Mouse (Mus musculus) adrenal gland, postnatal 4 days (tissue): Measurements from ENCODE around the gene Ldlrad1. TPM values are rescaled to one million over a fixed set of nuclear protein-coding genes. Genes with fewer than 3 reads are reported as not detected.
A peak's percentile ranks its signal among the peaks of the same experiment; 100 is the strongest.

ENCODE experiments used
- DNase-seq, 2 experiments: peaks; one replicate each; pipeline ENCODE4 v3.0.0; 2021 to 2022; ENCODE audit warnings: low spot score in 2 of 2, mixed read lengths in 2 of 2
- long read RNA-seq, 2 experiments: library from polyadenylated mRNA; stranded (forward); transcript quantifications; one replicate each; pipeline ENCODE4 v2.0.0; 2021
- total RNA-seq, 2 experiments: library from RNA; stranded (reverse); gene quantifications; 2 replicates each; pipeline ENCODE4 v1.2.3; 2021

Ldlrad1 gene
- total RNA-seq, result not detected
- long read RNA-seq, experiment 1, result 0 reads
- long read RNA-seq, experiment 2, result 0 reads

GRCm38 (mm10) chr4:107208880-107209279 is at the start of gene Ldlrad1:
TSS of gene Ldlrad1 (plus strand) at chr4:107209180.
- no peak for DNase-seq

- no peak for DNase-seq
Measured at GRCm38 (mm10) chr4:107160181-107160580, 48.8 kb upstream of the Ldlrad1 start.

- no peak for DNase-seq
Measured at GRCm38 (mm10) chr4:107163341-107163740, 45.6 kb upstream of the Ldlrad1 start.

DNA sequence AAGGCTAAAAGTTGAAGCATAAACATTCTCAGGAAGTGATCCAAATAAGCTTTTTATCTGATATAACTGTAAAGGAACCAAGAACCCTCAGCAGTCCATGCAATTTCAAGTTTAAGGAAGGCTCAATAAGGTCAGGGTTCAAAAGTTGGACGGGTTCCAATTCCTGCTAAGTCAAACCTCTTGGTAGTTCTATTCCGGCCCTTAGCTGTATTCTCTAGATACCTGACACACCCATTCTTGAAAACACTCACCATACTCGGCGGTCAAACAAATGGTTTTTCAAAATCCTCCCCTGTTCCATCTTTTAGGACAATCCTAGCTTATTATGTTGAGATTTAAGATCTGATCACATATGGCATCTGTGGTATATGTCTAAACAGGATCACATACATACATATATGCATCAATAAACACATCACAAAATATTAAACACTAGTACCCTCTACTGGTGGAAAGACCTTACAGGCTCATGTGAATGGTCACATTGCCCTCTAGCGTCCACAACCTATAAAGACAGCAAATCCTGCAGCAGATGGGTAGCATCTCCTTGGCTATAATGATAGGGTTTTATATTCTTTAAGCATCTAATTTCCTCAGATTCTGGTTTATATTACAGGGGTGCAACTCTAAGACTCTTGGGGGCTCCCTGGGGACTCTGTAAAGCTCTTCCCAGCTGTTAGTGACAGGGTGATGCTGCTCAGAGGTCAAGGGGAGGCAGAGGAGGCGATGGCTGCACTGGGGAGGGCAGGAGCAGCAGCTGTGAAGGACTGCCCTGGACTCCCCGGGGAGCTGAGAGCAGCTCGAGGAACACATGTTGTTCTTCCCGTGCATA is 45.0 kb upstream of the Ldlrad1 start:
- DNase-seq, result peak in 1 of 2 experiments; percentile 30

DNA sequence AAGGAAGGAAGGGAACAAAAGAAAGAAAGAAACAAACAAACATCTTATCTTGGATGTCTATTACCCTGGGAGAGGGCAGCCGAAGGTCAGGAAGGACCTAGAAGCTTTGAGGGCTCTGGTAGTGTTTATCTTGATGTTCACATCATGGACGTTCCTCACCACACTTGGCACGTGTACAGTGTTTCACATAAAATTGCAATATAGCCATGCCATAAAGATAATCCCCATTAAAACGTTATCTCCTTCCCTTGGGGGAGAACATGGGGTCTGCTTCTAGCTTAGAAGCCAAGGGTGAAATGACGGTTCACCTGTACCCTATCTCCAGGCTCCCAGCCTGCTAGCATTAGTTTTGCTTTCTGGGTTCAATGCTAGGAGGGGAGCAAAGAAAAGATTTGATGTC is 42.3 kb upstream of the Ldlrad1 start:
- no peak for DNase-seq

- no peak for DNase-seq
Measured at GRCm38 (mm10) chr4:107167798-107168197, 41.2 kb upstream of the Ldlrad1 start.

DNA sequence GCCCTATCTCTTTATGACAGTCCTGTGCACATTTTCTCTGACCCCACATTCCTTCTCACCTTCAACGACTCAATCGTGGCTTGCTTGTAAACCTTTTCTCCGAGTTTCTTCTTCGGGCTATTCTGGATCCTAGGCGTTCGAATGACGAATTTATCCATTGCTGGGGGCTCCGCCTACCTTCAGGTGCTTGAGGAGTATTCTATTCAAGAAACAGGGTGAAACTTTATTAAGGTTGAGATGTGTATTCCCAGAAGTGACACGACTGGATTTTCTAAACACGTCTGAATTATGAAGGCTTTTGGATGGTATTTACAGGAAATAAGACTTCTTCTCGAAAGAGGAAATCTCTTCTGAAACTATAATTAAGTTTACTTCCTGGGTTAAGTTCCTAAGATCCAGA is 31.5 kb upstream of the Ldlrad1 start:
- DNase-seq, result no peak

- peak; percentile 83 to 96 for DNase-seq
Measured at GRCm38 (mm10) chr4:107178182-107178829, 30.7 kb upstream of the Ldlrad1 start, which contains the start of gene Tmem59. TSS of gene Tmem59 (plus strand) at chr4:107178399.

- peak in 1 of 2 experiments; percentile 38 for DNase-seq
Measured at GRCm38 (mm10) chr4:107178830-107179490, 30.0 kb upstream of the Ldlrad1 start, which contains the start of gene Tceanc2. TSS of gene Tceanc2 (minus strand) at chr4:107179116.

DNA sequence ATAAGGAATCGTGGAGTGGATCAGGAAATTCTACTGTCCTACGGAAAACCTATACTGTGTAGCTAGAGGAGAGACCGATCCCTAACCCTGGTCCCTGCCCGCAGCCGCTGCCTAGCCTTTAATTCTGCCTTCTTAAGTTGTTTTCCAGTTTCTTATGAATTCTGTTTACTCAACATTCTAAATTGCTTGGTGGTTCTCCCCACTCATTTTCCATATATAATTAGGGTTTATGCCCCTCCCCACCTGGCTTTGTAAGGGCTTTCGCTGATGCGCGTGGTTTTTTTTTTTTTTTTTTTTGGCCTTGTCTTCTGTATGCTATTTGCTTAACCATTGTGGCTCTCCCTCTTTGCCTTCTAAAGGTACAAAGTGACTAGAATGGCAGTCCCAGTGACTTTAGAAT is 29.4 kb upstream of the Ldlrad1 start:
- DNase-seq, result no peak

DNA sequence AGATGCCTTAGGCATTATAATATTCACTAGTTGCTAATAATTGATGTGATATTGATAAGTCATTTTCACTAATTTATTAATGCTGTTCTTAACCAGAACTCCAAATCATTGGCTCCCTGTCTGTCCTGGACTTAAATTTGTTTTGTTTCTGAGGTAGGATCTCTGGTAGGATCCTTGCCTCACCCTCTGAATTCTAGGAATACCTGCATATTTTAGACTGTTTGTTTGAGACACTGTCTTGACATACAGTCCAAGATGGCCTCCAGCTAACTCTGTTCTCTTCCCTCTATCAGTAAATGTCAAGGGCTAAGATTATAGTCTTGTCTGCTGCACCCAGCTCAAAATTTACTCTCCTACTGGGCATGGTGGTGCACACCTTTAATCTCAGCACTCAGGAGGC is 28.2 kb upstream of the Ldlrad1 start:
- DNase-seq, result no peak

DNA sequence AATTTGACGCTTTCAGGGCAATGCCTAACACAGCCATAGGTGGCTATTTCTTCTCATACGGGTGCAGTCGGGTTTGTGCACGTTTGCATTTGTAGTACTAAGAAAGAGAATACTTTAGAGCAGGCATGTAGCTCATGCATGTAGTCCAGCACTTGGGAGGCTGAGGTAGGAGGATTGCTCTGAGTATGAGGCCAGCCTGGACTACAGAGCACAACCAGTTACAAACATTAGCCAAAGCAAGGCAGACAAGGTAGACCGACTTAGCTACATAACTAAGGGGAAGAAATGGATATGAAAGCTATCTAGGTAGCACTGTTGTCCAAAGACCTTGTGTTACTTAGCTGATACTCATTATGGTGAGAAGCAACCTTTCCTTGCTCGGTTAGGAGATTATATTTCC is 27.1 kb upstream of the Ldlrad1 start:
- DNase-seq, result no peak

- DNase-seq, result no peak
Measured at GRCm38 (mm10) chr4:107182796-107183195, 26.2 kb upstream of the Ldlrad1 start.

GRCm38 (mm10) chr4:107183203-107183602 is 25.8 kb upstream of the Ldlrad1 start:
- no peak for DNase-seq

DNA sequence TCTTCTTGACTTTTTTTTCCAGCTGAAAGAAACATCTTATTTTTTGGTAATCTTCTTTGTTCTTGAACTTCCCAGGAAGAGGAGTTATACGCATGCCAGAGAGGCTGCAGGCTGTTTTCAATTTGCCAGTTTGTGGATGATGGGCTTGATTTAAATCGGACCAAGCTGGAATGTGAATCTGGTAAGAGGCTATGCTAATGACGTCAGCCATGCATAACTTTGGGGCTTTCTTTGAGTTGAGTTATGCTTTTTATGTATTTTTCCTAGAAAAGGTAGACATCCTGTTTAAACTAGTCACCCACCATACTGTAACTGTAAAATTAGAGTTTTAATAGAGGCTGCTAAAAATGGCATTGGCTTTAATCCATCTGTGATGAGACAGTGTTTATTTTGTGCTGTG is 23.3 kb upstream of the Ldlrad1 start:
- no peak for DNase-seq

DNA sequence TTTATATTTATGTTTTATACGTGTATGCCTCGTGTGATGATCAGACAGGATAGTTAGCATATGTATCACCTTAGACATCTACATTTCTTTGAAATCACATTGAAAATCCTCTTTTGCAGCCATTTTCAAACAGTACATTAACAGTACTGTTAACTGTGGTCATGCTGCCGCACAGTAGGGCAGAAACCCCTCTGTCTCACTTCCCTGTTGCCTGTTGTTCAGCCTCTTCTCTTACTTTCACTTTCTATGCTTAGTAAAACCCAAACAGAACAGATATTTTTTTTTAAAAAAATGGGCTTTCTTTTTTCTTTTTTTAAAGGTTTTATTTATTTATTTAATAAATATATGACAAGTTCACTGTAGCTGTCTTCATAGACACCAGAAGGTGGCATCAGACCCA is 15.1 kb upstream of the Ldlrad1 start:
- no peak for DNase-seq

- DNase-seq, result no peak
Measured at GRCm38 (mm10) chr4:107196454-107196853, 12.5 kb upstream of the Ldlrad1 start.

GRCm38 (mm10) chr4:107198072-107198471 is 10.9 kb upstream of the Ldlrad1 start:
- no peak for DNase-seq

- no peak for DNase-seq
Measured at GRCm38 (mm10) chr4:107201779-107202178, 7.2 kb upstream of the Ldlrad1 start.

DNA sequence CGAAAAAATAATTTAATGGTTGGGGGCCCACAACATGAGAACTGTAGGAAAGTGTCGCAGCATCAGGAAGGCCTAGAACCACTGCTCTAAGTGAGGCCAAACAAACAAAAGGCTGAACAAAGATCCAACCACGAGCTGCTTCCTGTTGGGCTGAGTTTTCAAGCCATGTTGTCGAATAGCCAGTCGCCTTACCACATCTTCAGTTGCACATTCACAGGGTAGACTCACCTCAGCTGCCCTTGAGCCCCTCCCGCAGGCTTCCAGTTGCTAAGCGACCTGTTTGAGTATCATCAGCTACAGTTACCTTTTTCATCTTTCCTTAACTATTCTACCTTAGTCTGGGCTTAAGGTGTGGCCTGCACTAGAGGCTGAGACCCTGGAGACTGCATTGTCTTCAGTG is 6.0 kb upstream of the Ldlrad1 start:
- no peak for DNase-seq

- DNase-seq, result no peak
Measured at GRCm38 (mm10) chr4:107207016-107207415, 2.0 kb upstream of the Ldlrad1 start.
